Mouse (Mus musculus): ENCODE measurements at regions not wholly inside any gene's neighbourhood (a gene's known extent, or its start where the extent isn't known, plus 50 kb on each side); places are given as distances from the start of the nearest gene placed in this dataset.

DNA sequence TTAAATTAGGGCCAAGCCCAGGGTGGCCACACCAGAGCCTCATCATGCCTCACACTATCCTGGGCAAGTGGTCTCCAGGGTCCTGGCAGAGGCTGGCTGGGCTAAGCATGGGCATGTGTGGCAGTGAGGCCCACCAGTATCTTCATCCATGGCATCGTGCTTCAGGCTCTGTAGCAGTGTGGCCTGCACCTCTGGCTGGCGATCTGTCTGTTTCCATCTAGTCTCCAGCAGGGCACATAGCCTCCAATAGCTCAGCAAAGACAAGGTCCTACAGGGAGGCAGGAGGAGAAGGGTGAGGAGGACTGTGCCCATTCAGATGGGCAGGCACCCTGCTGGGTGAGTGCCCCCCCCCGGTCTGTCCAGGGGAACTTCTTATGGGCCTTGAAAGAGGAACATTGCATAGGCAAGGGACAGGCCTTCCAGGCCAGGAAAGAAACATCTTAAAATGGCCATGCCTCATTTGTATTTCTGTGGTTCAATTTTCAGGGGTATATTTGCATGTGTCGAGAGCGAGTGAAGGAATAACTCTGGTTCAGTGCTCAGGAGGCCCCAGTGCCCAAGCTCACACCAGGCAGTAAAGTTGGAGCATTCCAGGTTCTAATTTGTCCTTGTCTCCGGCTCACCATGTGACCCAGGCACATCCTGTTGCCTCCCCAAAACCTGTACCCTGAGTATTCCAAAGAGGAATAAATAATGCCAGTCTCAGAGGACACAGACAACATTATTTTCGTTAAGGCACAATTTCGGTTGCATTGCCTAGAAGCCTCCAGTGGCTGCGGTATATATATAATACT, 60.4 kb upstream of the Ppara start:
- DNase-seq (ENCODE audit: low spot score) = no peak

DNA sequence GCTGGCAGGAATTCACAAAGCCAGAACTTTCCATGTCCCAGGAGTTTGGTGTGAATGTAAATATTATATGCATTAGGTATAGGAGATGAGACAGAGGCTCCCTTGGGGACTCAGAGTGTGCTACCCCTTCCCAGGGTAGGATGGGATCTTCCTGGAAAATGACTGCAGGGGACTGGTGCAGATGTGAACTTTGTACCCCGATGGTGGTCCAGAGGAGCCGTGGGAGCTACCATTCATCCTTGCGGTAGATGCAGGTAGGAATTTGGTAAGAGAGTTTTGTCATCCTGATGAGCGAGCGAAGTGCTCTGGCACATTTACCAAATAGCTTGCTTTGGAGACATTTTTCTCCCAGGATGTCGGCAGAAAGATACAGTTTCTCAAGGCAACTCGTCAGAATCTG, 59.7 kb upstream of the Ppara start:
- no peak for DNase-seq (ENCODE audit: low spot score)

DNA sequence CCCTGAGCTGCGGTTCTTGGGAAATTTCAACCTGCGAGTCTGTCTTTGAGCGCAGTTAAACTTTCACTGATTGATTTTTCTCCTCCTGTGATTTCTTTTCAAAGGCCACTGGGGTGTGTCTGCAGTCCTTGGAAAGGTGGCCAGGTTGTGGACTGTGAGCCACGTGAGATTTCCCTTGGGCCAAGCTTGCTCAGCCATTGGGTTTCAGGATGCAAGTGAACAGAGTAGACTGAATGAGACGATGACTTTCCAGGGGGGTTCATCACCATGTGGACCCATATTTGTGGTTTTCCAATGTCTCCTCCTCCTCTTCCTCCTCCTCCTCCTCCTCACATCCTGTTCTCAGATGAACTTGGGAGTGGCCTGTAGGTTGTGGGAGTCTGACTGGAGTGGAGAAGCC, 59.0 kb upstream of the Ppara start:
- DNase-seq (ENCODE audit: low spot score) = no peak

DNA sequence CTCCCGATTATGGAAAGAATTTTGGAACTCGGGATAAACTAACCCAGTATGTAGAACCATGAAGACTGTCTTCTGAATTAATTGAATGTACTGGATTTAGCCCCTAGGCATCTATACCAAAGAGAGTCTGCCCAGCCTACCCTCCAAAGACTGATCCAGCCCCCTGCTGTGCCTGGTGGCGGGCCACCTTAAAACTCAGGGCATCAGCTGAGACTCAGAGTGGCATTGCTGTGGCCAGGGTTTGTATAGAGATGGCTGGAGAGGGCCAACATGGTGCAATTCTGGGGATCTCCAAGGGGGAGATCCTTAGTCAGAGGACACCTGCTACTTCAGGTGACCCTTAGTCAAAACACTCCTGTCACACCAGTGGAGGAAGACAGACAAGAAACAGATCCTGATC, 58.6 kb upstream of the Ppara start:
- DNase-seq (ENCODE audit: low spot score) = no peak

DNA sequence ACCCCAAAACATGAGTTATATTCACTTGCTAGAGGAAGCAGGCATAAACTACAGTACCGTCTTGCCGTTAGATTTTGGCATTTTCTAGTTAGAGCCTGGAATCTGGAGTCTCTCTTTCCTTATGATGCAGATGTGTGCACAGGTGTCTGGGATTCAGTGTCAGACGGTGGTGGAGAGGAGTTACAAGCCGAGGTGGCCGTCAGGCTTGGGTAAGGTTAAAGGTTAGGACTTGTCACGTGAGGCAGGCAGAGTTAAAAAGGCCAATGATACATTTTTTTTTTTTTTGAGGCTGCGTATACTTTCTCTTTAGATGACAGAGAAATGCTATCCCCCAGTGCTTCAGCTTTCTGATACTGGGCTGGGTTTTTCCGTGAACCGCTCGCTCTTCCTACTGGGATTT, 57.9 kb upstream of the Ppara start:
- no peak for DNase-seq (ENCODE audit: low spot score)

DNA sequence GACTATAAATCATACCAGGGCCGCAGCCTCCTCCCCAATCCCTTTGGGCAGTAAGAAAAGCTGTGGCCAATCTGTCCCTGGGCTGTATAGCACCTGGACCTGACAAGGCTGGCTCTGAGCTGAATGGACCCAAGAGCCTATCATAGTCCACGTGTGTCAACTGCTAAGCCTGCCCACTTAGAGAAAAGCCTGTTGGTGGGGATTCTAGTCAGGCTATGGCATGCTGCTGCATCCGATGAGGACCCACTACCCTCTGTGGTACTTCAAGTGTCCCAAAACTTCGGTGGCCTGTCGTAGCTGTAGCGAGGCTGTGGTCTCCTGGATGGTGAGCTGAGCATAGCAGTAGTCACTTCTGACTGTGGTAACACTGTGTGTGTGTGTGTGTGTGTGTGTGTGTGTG, 57.4 kb upstream of the Ppara start:
- DNase-seq (ENCODE audit: low spot score) = no peak

DNA sequence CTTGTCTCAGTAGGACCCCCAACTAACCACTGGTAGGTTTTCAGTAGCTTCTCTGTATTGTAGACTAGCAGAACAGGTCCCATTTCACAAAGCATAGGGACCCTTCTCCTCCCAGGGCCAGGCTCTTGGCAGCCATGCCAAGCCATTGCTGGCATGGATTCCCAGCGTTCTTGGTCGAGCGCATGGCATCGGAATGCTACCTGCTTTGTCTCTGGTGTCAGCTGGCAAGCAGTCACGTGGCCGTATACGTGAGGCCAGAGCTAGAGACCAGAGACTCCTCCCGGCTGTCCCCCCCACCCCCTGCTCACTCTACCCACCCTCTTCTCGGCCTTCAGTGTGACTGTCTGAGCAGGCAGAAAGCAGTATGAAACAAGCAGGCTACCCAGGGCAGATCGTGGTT, 56.9 kb upstream of the Ppara start:
- DNase-seq (ENCODE audit: low spot score) = no peak

DNA sequence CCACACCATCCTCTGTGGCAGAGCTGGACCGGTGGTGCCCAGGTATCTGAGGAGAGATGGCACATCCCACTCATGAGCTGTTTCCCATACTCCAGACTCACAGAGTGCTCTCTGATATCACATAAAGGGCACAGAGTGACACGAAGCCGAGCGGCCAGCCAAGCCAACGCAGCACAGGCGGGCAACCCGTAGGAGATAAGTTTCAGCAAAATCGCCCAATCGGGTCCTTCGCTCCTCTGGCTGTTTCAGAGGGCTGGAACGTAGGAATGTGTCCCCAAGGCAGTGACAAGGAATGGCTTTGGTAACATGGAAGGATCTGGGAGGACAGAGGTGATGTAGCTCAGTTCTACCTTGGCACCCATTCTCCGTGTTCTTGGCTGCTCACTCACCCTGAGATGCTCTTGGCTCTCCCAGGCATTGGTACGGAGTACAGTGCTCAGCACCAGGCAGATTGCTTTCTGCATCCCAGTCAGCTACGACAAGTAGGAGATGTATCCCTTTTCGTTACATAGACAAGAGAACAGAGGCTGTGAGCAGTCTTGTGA, 56.4 kb upstream of the Ppara start:
- no peak for DNase-seq (ENCODE audit: low spot score)

DNA sequence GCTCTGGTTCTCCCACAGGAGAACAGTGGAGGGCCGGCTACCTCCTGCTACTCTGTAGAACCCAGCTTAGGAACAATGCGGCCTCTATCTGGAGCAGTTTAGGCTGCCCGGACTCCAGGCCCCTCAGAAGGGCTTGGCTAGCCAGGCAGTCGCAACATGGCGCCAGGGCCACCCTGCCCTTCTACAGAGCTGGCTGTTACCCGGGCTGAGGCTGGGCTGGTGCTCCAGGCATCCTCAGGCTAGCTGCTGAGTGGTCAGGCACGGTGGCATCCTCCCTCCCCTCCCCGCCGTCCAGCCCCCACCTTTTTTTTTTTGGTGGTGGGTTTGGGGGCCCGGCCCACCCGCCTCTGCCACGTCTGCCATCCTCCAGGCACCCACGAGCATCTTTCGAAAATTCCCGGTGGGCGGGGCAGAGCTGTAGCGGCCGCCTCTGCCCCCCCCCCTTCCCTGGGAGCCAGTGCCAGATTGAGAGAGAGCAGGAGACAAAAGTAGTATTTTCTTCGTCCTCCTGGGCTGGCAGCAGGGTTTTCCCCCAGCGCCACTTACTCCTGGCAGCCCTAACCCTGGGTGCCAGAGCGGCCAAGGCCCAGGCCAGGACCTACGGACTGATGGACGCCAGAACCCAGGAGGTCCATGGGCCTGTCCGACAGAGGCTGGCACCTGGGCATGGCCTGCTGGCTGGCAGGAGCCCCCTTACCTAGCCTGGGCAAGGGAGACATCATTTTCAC, 55.6 kb upstream of the Ppara start:
- no peak for DNase-seq (ENCODE audit: low spot score)

DNA sequence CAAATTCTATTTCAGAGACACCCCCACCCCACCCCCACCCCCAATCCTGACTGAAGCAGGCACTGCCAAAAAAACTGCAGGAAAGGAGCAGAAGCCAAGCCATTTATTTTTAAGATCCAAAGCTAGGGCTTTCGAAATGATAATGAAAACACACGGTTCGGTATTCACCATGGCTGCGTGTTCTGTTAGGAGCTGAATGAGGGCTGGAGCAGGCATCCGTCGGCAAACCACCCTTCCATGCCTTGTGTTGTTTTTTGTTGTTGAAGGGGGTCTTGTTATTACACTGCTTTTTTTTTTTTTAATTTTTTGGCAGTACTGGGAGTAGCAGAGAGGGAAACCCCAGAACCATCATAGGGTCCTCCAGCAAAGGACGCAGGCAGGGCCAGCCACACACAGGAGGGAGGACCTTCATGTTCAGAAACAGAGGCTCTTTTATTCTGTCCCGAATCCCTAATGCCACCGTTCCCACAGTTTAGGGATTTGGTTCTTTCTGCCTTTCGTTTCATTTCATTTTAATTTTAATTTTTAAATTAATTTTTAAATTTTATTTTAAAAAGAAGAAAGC, 54.8 kb upstream of the Ppara start:
- DNase-seq (ENCODE audit: low spot score) = no peak

DNA sequence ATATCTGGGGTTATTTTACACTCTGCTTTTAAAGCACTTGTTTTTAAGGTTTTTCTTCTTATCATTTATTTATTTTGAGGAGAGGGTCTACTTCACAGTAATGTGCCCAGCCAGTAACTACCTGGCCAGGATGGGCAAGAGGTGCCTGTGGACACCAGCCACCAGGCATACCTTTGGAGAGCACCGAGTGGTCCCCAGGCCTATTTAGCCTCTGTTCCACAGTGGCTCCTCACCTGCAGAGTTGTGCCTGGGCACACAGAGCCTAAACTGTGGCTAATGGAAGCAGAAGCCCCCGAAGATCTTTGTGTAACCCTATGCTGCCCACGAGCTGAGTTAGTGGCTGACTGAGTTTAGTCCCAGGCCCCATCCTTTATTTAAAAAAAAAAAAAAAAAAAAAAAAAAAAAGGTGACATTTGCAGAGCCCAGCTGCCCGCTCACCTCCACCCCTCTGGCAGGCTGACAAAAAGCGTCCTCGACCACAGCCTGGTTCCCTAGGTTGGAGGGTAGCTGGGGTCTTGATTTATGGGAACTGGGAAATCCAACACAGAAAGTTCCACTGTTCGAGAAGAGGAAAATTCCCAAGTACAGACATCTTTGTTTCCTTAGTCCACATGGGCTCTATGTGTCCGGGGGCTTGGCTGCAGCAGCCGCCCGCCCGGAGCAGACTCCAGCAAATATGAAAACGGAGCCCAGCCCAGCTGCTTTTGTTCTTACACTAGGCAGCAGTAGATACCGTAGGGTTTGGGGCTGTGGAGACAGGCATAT, 54.1 kb upstream of the Ppara start:
- no peak for DNase-seq (ENCODE audit: low spot score)

DNA sequence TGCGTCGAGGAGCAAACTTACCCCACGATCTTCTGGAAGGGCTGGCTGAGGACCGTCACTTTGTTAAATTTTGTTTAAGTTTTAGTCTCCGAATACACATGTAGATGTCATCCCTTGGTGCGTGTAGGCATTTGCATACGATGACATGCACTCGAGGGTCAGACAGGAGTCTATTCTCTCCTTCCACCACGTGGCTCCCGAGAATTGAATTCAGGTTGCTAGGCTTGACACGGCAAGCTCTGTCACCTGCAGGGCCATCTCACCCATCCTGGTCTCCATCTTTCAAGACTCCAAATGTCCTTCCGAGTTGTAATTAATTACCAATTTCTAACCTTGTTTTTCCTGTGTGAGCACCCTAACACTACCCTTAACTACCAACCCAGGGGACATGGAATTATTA, 52.7 kb upstream of the Ppara start:
- DNase-seq (ENCODE audit: low spot score) = no peak

DNA sequence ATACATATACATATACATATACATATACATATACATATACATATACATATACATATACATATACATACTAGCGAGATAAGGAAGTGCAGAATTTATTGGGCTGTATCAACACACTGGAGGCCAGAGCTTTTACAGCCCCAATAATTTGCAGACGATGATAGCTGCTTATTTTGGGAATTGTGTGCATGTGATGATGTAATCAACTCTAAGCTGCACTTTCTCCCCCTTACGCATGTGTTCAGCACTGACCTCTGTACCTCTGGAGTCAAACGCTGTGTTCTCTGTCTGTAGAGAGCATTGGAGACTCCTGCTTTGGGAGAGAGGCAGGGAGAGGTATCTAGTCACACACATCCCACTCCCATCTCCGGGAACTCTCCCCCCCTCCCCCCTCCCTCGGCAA, 52.0 kb upstream of the Ppara start:
- DNase-seq (ENCODE audit: low spot score) = no peak

DNA sequence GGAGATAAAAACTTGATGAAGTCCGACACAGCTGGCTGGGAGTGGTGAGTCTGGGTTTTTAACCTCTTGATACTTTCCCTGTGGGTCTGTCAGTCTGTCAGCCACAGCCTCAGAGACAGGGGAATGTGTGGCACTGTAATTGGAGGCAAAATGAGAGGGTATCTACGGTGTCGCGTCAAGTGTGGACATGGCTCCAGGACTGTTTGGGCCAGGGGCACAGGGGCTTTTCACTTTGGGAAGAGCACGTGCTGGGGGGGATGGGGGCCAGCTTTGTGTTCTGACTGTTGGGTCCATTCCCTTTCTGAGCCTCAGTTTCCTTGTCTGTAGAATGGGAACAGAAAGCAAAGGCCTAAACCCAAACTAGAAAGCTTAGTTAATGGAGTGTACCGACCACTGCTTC, 51.5 kb upstream of the Ppara start:
- no peak for DNase-seq (ENCODE audit: low spot score)

DNA sequence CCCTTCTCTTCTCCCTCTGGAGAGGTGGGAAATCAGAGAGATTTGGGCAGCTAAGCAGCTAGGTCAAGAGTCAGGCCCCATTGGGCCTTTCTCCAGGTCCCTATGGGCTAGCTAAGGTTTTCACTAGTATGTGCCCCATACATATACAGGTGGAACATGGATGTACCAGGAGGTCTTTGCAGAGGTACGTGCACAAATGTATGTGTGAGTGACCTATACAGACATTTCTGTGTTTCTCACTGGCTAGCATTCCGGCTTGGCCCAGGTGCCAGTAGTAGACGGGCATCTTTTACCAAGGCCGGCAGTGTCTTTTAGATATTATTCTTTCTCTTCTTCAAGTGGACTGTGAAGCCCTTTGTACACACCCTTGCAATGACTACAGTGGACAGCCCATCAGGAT, 51.1 kb upstream of the Ppara start:
- no peak for DNase-seq (ENCODE audit: low spot score)

DNA sequence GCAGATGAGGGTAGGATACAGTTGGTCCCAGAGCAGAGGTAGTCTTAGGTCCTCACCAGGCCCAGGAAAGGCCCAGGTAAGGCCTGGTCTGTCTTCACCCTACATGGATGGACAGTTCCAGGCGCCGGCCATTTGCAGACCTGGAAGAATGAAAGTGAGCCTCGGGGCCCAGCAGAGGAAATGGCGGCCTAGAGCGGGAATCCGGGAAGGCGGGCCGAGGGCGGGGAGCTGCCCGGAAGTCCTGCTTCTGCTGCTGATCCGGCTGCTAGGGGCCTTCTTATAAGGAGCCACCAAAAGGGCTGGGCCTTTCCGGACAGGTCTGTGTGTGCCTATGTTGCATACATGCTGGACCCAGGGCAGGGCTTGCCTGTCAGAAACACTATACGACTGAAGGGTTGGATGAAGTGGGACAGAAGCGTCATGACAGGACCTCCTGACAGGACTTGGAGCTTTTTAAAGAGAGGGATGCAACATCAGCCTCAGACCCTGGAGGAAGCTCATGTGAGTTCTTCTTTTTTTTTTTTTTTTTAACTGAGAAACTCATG, 50.5 kb upstream of the Ppara start:
- no peak for DNase-seq (ENCODE audit: low spot score)

DNA sequence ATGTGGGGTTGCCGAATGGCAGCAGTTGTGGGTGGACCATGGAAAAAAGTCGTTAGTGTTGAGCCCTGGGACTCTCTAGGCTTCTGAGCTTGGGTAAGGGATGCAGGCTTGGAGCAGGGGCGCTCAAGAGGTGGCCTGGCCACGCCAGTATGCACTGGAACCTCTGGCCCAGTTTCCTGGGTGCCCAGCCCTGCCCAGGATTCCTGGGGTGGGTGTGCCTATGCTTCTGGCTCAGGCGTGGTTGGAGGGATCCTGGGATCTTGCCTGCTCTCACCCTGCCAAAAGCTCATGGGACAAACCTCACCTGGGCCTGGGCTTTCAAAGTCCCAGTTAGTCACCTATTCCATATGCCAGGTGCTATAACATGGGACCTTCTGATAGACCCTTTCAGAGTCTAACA, 49.9 kb upstream of the Ppara start:
- peak; percentile 75 for DNase-seq (ENCODE audit: low spot score)

All from urinary bladder, postnatal 14 days (tissue).